Mouse (Mus musculus): ENCODE results near the gene Rnf7.

The Rnf7 gene

DNA sequence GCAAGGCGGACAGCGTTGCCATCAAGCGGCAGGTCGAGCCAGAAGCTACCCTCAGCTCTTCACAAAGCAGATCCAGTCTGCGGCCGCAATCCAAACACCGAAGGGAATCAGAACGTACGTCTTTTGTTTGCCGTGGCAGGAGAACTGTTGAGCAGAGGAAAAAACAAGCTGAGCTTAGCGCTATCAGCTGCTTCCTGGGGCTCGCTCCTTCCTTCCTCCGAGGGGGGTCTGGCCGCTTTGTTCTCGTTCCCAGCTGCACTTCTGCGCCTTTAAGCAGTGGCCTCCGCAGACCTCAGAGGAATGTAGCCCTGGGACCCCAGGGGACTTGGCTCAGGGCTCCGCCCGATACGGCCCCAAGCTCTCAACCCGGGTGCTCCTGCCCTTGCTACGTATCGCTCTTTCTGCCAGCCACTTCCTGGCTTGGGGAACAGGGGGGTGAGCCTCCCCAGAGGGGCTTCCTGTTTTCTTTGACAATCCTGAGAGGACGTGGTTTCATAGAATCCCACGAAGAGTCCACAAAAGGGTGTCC, 40.6 kb downstream of the Rnf7 start:
- Histone ChIP-seq H3K27me3 (ENCODE audit: insufficient read depth, low read length) (peaks cover 67% of the 10 kb centered on the region), H3K9me3 (ENCODE audit: low read length) (no peaks in the 10 kb centered on the region), H3K4me3 (replicated peaks; ENCODE audit: low read length) (peak overlapping the region; percentile 70), H3K36me3 (ENCODE audit: insufficient read depth, low read length) (no peaks in the 10 kb centered on the region), H3K4me1 (replicated peaks; ENCODE audit: low read depth, low read length) (peaks cover 52% of the 10 kb centered on the region)
- TF ChIP-seq CTCF (conservative IDR thresholded peaks at IDR 0.05; ENCODE audit: low read length) (no peak), POU5F1 (IDR thresholded peaks at IDR 0.05; ENCODE audit: borderline replicate concordance, low read length) (0 out of 2 replicates have a peak, but pooled peaks have one; percentile 9), NANOG (IDR thresholded peaks at IDR 0.05; ENCODE audit: borderline replicate concordance, low read length) (peak; percentile 9; the same call in 1 of the 2 replicates)

DNA sequence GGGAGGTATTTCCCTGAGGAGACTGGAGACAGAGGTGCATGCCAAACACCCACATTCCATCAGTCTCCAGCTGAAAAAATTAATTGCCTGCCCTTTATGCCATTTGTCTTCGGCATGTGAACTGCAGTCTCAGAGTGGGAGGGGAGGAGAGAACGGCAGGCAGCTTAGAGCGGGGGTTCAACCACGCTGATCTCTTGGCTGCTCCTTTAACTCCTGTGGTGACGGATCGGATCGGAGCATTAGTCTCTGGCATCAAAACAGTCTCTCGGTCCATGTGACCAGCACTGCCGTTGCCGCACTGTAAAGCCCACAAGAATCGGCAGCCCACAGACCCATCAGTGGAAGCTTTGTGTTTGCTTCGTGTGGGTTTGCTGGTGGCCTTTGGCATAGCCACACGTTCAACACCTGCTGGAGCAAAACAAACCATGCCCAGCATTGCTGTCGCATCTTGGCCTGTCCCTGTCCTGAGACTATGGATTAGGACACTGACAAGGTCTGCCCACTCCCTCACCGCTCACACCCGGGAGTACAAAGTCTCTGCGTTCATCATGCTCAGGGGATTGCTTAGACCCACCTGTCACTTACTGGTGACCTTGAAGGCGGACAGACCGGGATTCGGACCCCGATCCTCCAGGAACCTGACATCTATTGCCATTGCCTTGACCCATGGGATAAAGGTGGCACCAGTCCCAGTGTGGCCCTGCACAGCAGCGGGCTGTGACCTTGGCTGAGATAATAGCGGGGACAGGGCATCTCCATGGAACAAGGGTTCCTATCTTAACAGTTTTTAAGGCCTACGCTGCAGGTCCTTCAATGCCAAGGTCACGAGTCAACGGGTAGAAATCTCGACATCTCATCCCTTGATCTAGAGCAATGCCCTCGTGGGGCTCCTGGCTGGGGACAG, 41.3 kb downstream of the Rnf7 start:
- H3K9me3 ChIP-seq (ENCODE audit: low read length) = no peaks in the 10 kb centered on the region
- peaks cover 48% of the 10 kb centered on the region for H3K4me1 ChIP-seq (replicated peaks; ENCODE audit: low read depth, low read length)
- peak overlapping the region; percentile 70 for H3K4me3 ChIP-seq (replicated peaks; ENCODE audit: low read length)
- H3K27me3 ChIP-seq (ENCODE audit: insufficient read depth, low read length) = peaks cover 65% of the 10 kb centered on the region
- no peak for TF ChIP-seq NANOG (IDR thresholded peaks at IDR 0.05; ENCODE audit: borderline replicate concordance, low read length)
- no peak for TF ChIP-seq CTCF (conservative IDR thresholded peaks at IDR 0.05; ENCODE audit: low read length)
- no peak for TF ChIP-seq POU5F1 (IDR thresholded peaks at IDR 0.05; ENCODE audit: borderline replicate concordance, low read length)
- no peaks in the 10 kb centered on the region for H3K36me3 ChIP-seq (ENCODE audit: insufficient read depth, low read length)

DNA sequence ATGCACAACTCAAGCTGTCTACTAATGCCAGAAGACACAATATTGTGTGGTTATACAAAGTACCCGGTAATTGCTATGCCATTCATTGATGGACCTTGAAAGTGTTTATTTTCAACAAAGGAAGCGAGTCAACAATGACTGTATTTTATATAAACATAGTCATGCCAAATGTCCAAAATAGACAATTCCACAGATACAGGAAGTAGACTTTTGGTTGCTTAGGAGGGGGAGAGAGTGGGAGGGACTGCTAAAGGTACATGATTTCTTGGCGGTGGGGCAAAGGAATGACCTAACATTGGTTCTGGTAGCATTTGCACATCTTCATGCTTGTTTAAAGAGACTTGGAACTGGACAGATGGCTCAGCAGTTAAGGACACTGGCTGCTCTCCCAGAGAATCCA, 45.9 kb downstream of the Rnf7 start:
- H3K4me3 ChIP-seq (replicated peaks; ENCODE audit: low read length) = no peak overlapping the region
- no peaks in the 10 kb centered on the region for H3K36me3 ChIP-seq (ENCODE audit: insufficient read depth, low read length)
- no peaks in the 10 kb centered on the region for H3K9me3 ChIP-seq (ENCODE audit: low read length)
- TF ChIP-seq NANOG (IDR thresholded peaks at IDR 0.05; ENCODE audit: borderline replicate concordance, low read length) = no peak
- TF ChIP-seq POU5F1 (IDR thresholded peaks at IDR 0.05; ENCODE audit: borderline replicate concordance, low read length) = no peak
- no peak for TF ChIP-seq CTCF (conservative IDR thresholded peaks at IDR 0.05; ENCODE audit: low read length)
- peaks cover 22% of the 10 kb centered on the region for H3K4me1 ChIP-seq (replicated peaks; ENCODE audit: low read depth, low read length)
- H3K27me3 ChIP-seq (ENCODE audit: insufficient read depth, low read length) = peaks cover 26% of the 10 kb centered on the region

DNA sequence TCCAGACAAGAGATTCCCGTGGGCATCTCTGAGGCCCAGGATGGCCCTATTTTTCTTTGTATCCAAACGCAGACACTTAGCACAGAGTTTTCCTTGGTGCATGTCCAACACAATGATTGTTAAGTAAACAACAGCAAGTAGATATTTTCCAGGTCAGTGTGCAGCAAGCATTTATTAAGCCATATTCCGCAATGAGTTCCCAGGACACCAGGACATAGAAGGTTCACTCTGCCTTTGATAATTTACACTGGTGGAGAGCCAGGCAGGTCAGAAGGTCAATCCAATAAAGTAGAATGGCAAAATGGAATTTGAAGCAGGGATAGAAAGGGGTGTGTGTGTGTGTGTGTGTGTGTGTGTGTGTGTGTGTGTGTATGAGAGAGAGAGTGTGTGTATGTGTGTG, 47.4 kb downstream of the Rnf7 start:
- H3K4me3 ChIP-seq (replicated peaks; ENCODE audit: low read length) = no peak overlapping the region
- TF ChIP-seq NANOG (IDR thresholded peaks at IDR 0.05; ENCODE audit: borderline replicate concordance, low read length) (no peak), POU5F1 (IDR thresholded peaks at IDR 0.05; ENCODE audit: borderline replicate concordance, low read length) (no peak), CTCF (conservative IDR thresholded peaks at IDR 0.05; ENCODE audit: low read length) (no peak)
- no peaks in the 10 kb centered on the region for H3K36me3 ChIP-seq (ENCODE audit: insufficient read depth, low read length)
- no peaks in the 10 kb centered on the region for H3K9me3 ChIP-seq (ENCODE audit: low read length)
- H3K27me3 ChIP-seq (ENCODE audit: insufficient read depth, low read length) = peaks cover 11% of the 10 kb centered on the region
- peaks cover 7% of the 10 kb centered on the region for H3K4me1 ChIP-seq (replicated peaks; ENCODE audit: low read depth, low read length)

DNA sequence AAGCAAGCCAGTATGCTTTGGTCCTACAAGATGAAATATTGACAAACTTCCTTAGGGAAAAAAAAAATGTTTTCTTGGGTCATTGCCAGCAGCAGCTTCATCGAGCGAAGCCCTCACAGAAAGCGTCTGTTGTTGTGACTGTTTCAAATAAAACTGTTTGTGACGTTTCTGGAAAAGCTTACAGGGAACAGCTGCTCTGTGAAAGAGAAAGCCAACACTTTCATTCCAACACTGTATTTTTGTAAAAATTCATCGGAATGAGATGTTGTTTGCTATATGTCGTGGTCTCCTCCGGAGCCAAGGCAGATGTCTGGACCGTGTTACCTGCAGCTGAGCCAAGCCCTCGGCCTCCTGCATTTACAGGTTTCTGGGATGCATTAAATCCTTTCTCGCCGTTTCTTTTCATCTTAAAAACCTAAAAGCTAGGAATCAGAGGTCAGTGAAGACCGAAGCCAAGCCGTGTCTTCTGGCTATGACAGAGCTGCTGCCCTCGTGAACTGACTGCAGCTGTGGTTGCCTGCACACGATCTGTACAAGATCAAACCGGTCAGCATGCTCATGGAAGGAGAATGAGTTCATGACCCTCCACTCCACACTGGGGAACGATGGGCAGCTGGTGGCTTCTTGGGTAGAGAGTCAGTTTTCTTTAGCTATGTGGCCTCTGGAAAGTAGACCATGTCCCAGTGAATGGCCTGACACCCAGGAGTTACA, 50.0 kb downstream of the Rnf7 start:
- Histone ChIP-seq H3K4me3 (replicated peaks; ENCODE audit: low read length) (no peak overlapping the region), H3K4me1 (replicated peaks; ENCODE audit: low read depth, low read length) (peaks cover 12% of the 10 kb centered on the region), H3K27me3 (ENCODE audit: insufficient read depth, low read length) (0 out of 2 replicates have a peak, but pooled peaks cover 2% of the 10 kb centered on the region), H3K36me3 (ENCODE audit: insufficient read depth, low read length) (no peaks in the 10 kb centered on the region), H3K9me3 (ENCODE audit: low read length) (no peaks in the 10 kb centered on the region)
- no peak for TF ChIP-seq CTCF (conservative IDR thresholded peaks at IDR 0.05; ENCODE audit: low read length)
- no peak for TF ChIP-seq NANOG (IDR thresholded peaks at IDR 0.05; ENCODE audit: borderline replicate concordance, low read length)
- no peak for TF ChIP-seq POU5F1 (IDR thresholded peaks at IDR 0.05; ENCODE audit: borderline replicate concordance, low read length)

DNA sequence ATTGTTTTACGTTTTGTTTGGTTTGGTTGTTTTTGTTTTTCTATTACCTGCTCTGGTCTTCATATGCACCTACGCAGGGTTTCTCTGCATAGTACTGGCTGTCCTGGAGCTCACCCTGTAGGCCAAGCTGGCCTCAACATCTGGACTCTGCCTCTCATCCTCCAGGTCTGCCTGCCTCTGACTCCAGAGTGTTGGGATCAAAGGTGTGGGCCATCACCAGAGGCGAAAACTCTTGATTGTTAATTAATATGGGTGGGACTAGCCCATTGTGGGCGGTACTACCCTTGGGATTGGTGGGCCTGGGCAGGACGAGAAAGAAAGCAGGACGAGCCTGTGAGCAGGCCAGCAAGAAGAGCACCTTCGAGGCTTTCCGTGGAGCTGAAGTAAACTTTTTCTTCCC, 54.4 kb downstream of the Rnf7 start:
- Histone ChIP-seq H3K4me3 (replicated peaks; ENCODE audit: low read length) (no peak overlapping the region), H3K36me3 (ENCODE audit: insufficient read depth, low read length) (no peaks in the 10 kb centered on the region), H3K27me3 (ENCODE audit: insufficient read depth, low read length) (0 out of 2 replicates have a peak, but pooled peaks cover 2% of the 10 kb centered on the region), H3K9me3 (ENCODE audit: low read length) (no peaks in the 10 kb centered on the region), H3K4me1 (replicated peaks; ENCODE audit: low read depth, low read length) (peaks cover 16% of the 10 kb centered on the region)
- TF ChIP-seq NANOG (IDR thresholded peaks at IDR 0.05; ENCODE audit: borderline replicate concordance, low read length) (no peak), CTCF (conservative IDR thresholded peaks at IDR 0.05; ENCODE audit: low read length) (no peak), POU5F1 (IDR thresholded peaks at IDR 0.05; ENCODE audit: borderline replicate concordance, low read length) (no peak)
